Mouse (Mus musculus): ENCODE measurements around the gene Slc15a3. TPM values are rescaled to one million over a fixed set of nuclear protein-coding genes. Genes with fewer than 3 reads are reported as not detected.

Slc15a3 gene
- polyA plus RNA-seq, 1 experiment from 2014 or later, result 0.15 TPM

DNA sequence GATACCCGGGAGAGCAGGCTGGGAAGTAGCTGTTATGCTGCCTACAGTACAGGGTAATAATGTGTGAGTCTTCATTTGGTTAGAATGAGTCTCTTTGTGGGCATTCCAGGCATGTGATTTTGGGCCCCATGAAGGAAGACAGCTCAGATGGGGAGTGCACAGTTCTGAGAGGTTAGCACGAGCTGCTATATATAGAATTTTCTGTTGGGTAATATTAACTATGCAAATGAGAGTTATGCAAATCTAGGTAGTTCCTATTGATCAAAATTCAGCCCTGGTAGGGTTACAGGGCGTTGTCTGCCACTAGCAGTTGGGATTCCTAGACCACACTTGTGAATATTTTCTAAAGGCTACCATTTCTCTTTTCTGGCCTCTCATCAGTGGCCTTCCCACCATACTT, 5.9 kb downstream of the Slc15a3 start:
- no peak overlapping the region for H3K4me2 ChIP-seq (ENCODE audit: low read depth, severe bottlenecking)
- DNase-seq (ENCODE audit: low spot score) (no peak), ATAC-seq (ENCODE audit: insufficient number of reproducible peaks, low FRiP score, low TSS enrichment, low read depth) (no peak)
- H3K4me3 ChIP-seq (ENCODE audit: low read depth, low read length), result no peak overlapping the region
- H3K9me3 ChIP-seq (ENCODE audit: control insufficient read depth, low read length), result no peaks in the 10 kb centered on the region
- H3K27me3 ChIP-seq (ENCODE audit: control insufficient read depth, insufficient read depth, low read length), result no peaks in the 10 kb centered on the region
- H3K9ac ChIP-seq (ENCODE audit: low read length), result no peak overlapping the region
- no peak overlapping the region for H3K27ac ChIP-seq (replicated peaks; ENCODE audit: low read depth, low read length)
- H3K36me3 ChIP-seq (ENCODE audit: control insufficient read depth, insufficient read depth, low read length), result no peaks in the 10 kb centered on the region
- H3K4me1 ChIP-seq (ENCODE audit: control insufficient read depth, insufficient read depth, low read length), result no peaks in the 10 kb centered on the region
- 86% methylated on average over 3 of the region's 3 CpGs for WGBS

DNA sequence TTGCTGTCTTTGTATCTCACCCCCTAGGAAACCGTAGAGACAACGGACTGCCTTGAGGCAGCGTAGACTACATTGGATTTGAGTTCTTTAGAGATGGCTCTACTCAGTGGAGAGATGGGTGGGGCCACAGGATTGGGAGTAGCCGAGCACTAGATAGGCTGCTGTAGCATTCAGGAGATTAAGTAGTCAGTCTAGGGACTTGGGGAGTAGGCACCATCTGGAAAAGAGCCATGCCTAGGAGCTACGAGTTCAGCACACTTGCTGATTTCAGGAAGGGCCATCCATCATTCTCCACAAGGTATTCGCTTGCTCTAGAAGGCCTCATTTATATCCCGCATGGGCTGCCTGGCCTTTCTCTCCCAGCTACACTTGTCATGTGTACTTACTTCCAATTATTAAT, 6.6 kb downstream of the Slc15a3 start:
- no peaks in the 10 kb centered on the region for H3K9me3 ChIP-seq (ENCODE audit: control insufficient read depth, low read length)
- WGBS, result 72% methylated on average over 7 of the region's 7 CpGs
- no peak overlapping the region for H3K4me3 ChIP-seq (ENCODE audit: low read depth, low read length)
- no peak for ATAC-seq (ENCODE audit: insufficient number of reproducible peaks, low FRiP score, low TSS enrichment, low read depth)
- no peak overlapping the region for H3K9ac ChIP-seq (ENCODE audit: low read length)
- no peaks in the 10 kb centered on the region for H3K36me3 ChIP-seq (ENCODE audit: control insufficient read depth, insufficient read depth, low read length)
- no peaks in the 10 kb centered on the region for H3K4me1 ChIP-seq (ENCODE audit: control insufficient read depth, insufficient read depth, low read length)
- H3K4me2 ChIP-seq (ENCODE audit: low read depth, severe bottlenecking), result no peak overlapping the region
- no peaks in the 10 kb centered on the region for H3K27me3 ChIP-seq (ENCODE audit: control insufficient read depth, insufficient read depth, low read length)
- DNase-seq (ENCODE audit: low spot score), result no peak
- H3K27ac ChIP-seq (replicated peaks; ENCODE audit: low read depth, low read length), result no peak overlapping the region

DNA sequence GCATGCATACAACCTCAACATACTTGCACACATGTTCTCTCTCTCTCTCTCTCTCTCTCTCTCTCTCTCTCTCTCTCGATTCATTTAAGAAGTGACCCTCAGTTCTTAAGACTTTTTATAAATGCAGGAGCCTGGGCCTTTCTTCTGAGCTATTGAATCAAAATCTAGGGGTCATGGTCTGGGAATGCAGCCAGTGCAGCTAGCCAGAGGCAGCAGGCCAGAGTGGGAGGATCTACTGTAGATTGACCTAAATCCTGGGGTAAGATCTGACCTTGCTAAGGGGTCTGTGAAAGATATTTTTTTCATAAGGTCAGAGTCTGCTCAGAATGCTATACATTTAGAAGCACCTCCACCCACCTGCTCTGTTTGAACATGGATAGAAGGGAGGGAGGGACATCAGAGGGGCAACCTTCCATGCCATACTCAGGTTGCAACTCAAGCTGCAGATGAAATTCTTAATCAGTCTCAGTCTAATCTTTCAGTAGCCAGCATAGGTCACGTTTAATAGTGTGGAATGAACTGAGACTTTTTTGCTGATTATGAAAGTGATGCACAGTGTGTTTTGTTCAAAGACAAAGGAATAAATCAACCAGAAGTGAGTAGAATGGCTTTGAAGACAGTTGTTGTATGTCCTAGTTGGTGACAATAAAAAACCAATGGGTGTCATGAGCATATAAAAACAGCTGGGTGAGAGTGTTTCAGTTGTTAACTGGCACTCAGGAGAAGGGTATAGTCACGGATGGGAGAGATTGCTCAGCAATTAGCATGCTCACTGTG, 8.0 kb downstream of the Slc15a3 start:
- Histone ChIP-seq H3K36me3 (ENCODE audit: control insufficient read depth, insufficient read depth, low read length) (no peaks in the 10 kb centered on the region), H3K27me3 (ENCODE audit: control insufficient read depth, insufficient read depth, low read length) (no peaks in the 10 kb centered on the region), H3K9me3 (ENCODE audit: control insufficient read depth, low read length) (no peaks in the 10 kb centered on the region), H3K4me2 (ENCODE audit: low read depth, severe bottlenecking) (no peak overlapping the region), H3K4me1 (ENCODE audit: control insufficient read depth, insufficient read depth, low read length) (no peaks in the 10 kb centered on the region), H3K4me3 (ENCODE audit: low read depth, low read length) (no peak overlapping the region), H3K9ac (ENCODE audit: low read length) (no peak overlapping the region), H3K27ac (replicated peaks; ENCODE audit: low read depth, low read length) (no peak overlapping the region)
- DNase-seq (ENCODE audit: low spot score), result no peak
- no peak for ATAC-seq (ENCODE audit: insufficient number of reproducible peaks, low FRiP score, low TSS enrichment, low read depth)
- 69% methylated on average over 3 of the region's 3 CpGs for WGBS

DNA sequence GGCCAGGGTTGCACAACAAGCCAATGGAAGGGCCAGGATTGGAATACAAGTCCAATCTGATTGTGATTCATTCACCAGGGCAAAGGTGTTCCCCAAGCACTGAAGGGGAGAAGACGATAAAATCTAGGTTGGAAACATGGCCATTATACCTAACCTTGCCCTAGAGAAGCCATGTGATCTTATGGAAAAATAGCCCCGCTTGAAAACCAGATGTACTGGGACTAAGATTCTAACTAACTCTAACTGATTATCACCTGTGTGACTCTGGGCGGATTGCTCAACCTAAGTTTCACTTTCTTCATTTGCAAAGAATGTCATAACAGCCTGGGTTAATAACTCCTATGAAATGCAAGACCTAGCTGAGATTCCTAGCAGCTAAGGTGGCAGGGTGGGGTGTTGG, 15.9 kb downstream of the Slc15a3 start:
- WGBS, result 83% methylated on average over 3 of the region's 3 CpGs
- no peak overlapping the region for H3K9ac ChIP-seq (ENCODE audit: low read length)
- ATAC-seq (ENCODE audit: insufficient number of reproducible peaks, low FRiP score, low TSS enrichment, low read depth), result no peak

DNA sequence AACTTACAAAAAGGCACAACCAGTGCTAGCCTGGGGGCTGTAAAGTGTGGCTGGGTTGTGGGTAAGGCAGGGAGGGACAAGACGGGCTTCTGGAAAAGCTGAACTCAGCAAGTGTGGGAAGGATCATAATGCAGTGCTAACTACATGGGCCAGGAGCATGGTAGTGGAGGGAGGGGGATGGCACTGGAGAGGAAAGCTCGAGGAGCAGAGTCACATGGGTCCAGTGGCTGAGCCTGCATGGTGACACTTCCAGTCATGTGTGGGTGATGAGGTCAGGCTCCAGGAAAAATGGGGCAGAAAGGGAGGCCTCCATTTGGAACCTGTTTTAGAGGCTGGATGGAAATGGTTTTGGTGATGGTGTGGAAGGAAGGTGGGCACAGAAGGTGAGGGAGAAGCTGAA, 17.0 kb downstream of the Slc15a3 start:
- peaks cover 15% of the 10 kb centered on the region; the same call in 1 of the 2 replicates for H3K36me3 ChIP-seq (ENCODE audit: control insufficient read depth, insufficient read depth, low read length)
- ATAC-seq (ENCODE audit: insufficient number of reproducible peaks, low FRiP score, low TSS enrichment, low read depth) (no peak), DNase-seq (ENCODE audit: low spot score) (no peak)
- no peak overlapping the region for H3K4me2 ChIP-seq (ENCODE audit: low read depth, severe bottlenecking)
- H3K9me3 ChIP-seq (ENCODE audit: control insufficient read depth, low read length), result no peaks in the 10 kb centered on the region
- no peak overlapping the region for H3K4me3 ChIP-seq (ENCODE audit: low read depth, low read length)
- H3K4me1 ChIP-seq (ENCODE audit: control insufficient read depth, insufficient read depth, low read length), result no peaks in the 10 kb centered on the region
- no peaks in the 10 kb centered on the region for H3K27me3 ChIP-seq (ENCODE audit: control insufficient read depth, insufficient read depth, low read length)
- no peak overlapping the region for H3K27ac ChIP-seq (replicated peaks; ENCODE audit: low read depth, low read length)
- no peak overlapping the region for H3K9ac ChIP-seq (ENCODE audit: low read length)
- 61% methylated on average over 2 of the region's 2 CpGs for WGBS

More for the DNA sequence above, 15.9 kb downstream of the Slc15a3 start:
- H3K4me2 ChIP-seq (ENCODE audit: low read depth, severe bottlenecking), result no peak overlapping the region
- DNase-seq (ENCODE audit: low spot score), result no peak
- no peaks in the 10 kb centered on the region for H3K9me3 ChIP-seq (ENCODE audit: control insufficient read depth, low read length)
- no peak overlapping the region for H3K4me3 ChIP-seq (ENCODE audit: low read depth, low read length)
- no peaks in the 10 kb centered on the region for H3K27me3 ChIP-seq (ENCODE audit: control insufficient read depth, insufficient read depth, low read length)
- no peak overlapping the region for H3K27ac ChIP-seq (replicated peaks; ENCODE audit: low read depth, low read length)
- peaks cover 11% of the 10 kb centered on the region; the same call in 1 of the 2 replicates for H3K36me3 ChIP-seq (ENCODE audit: control insufficient read depth, insufficient read depth, low read length)
- H3K4me1 ChIP-seq (ENCODE audit: control insufficient read depth, insufficient read depth, low read length), result no peaks in the 10 kb centered on the region

DNA sequence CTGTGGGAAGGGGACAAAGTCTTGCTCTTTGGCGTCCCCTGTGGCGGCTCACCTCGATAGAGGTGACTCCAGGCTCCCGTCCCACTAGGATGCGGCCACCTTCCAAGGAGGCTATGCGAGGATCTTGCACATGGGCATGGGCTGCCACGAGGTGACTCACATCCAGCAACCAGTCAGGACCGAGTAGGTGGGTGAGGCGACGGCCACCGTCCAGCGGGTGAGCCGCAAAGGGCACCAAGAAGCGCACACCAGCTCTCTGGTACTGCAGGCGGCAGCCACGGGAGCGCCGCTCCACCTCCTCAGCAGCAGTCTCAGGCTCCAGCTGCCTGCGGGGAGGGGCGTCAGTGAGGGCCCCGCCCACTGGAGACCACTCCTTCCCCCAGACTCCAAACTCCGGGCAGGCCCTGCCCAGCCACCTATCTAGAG, 20.6 kb downstream of the Slc15a3 start:
- no peaks in the 10 kb centered on the region for H3K27me3 ChIP-seq (ENCODE audit: control insufficient read depth, insufficient read depth, low read length)
- no peak overlapping the region for H3K27ac ChIP-seq (replicated peaks; ENCODE audit: low read depth, low read length)
- peaks cover 33% of the 10 kb centered on the region for H3K36me3 ChIP-seq (ENCODE audit: control insufficient read depth, insufficient read depth, low read length)
- H3K9ac ChIP-seq (ENCODE audit: low read length), result no peak overlapping the region
- H3K4me2 ChIP-seq (ENCODE audit: low read depth, severe bottlenecking), result no peak overlapping the region
- no peak overlapping the region for H3K4me3 ChIP-seq (ENCODE audit: low read depth, low read length)
- DNase-seq (ENCODE audit: low spot score) (peak; percentile 42), ATAC-seq (ENCODE audit: insufficient number of reproducible peaks, low FRiP score, low TSS enrichment, low read depth) (no peak)
- 43% methylated on average over 22 of the region's 22 CpGs for WGBS
- no peaks in the 10 kb centered on the region for H3K4me1 ChIP-seq (ENCODE audit: control insufficient read depth, insufficient read depth, low read length)
- H3K9me3 ChIP-seq (ENCODE audit: control insufficient read depth, low read length), result no peaks in the 10 kb centered on the region

DNA sequence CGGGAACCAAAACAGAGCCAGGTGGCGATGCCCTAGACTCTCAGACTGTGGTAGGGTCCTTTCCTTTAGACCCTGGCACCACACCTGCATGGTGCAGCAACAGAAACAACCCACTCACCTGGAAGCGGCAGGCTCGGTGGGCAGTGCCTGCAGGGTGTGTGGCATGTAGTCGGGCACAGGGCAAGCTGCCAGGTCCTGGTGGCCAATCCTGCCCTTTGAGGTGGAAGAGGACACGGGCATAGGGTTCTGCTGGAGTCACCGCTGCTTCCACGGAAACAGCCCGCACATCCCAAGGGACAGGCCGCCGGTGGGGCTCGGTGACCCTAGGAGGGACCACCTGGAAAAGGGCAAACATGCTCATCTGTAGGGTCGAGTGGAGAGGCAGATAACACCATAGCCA, 26.8 kb downstream of the Slc15a3 start:
- H3K4me1 ChIP-seq (ENCODE audit: control insufficient read depth, insufficient read depth, low read length), result peaks cover 10% of the 10 kb centered on the region
- H3K9me3 ChIP-seq (ENCODE audit: control insufficient read depth, low read length), result no peaks in the 10 kb centered on the region
- DNase-seq (ENCODE audit: low spot score) (no peak), ATAC-seq (ENCODE audit: insufficient number of reproducible peaks, low FRiP score, low TSS enrichment, low read depth) (no peak)
- H3K27ac ChIP-seq (replicated peaks; ENCODE audit: low read depth, low read length), result no peak overlapping the region
- no peak overlapping the region for H3K4me3 ChIP-seq (ENCODE audit: low read depth, low read length)
- no peak overlapping the region for H3K9ac ChIP-seq (ENCODE audit: low read length)
- 88% methylated on average over 13 of the region's 13 CpGs for WGBS
- H3K27me3 ChIP-seq (ENCODE audit: control insufficient read depth, insufficient read depth, low read length), result no peaks in the 10 kb centered on the region
- H3K36me3 ChIP-seq (ENCODE audit: control insufficient read depth, insufficient read depth, low read length), result peaks cover 31% of the 10 kb centered on the region
- no peak overlapping the region for H3K4me2 ChIP-seq (ENCODE audit: low read depth, severe bottlenecking)

DNA sequence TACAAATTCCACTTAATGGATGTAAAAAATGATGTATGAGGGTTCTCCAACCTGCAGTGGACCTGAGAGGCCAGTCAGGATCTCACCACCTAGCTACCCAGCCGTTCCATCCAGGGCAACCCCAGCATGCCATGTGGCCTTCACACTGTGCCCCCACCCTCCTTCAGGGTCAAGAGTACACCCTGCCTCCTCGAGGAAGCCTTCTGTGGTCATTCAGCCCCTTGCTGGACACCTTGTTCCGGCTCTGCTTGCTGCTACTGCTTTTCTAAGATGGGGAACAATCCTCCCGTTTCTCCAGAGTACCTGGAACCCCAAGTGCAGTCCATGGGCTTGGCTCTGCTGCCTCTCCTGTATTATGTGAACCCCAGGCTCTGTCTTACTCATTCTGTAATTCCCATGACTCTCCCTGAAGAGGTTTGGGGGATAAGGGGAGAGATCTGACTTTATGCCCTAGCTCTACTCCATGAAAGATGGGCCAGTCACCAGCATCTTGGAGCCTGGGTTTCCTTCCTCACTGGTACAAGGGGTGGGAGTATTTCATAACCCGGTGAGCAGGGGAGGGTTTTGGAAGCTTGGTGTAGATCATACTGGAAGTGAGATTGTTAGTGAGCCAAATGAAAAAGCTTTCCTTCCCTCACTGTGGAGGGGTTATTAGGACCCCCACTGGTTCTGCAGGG, 28.6 kb downstream of the Slc15a3 start:
- DNase-seq (ENCODE audit: low spot score) (no peak), ATAC-seq (ENCODE audit: insufficient number of reproducible peaks, low FRiP score, low TSS enrichment, low read depth) (no peak)
- no peaks in the 10 kb centered on the region for H3K9me3 ChIP-seq (ENCODE audit: control insufficient read depth, low read length)
- peaks cover 27% of the 10 kb centered on the region for H3K36me3 ChIP-seq (ENCODE audit: control insufficient read depth, insufficient read depth, low read length)
- H3K4me2 ChIP-seq (ENCODE audit: low read depth, severe bottlenecking), result peak overlapping the region; percentile 85
- H3K27me3 ChIP-seq (ENCODE audit: control insufficient read depth, insufficient read depth, low read length), result no peaks in the 10 kb centered on the region
- peak overlapping the region; percentile 96 for H3K9ac ChIP-seq (ENCODE audit: low read length)
- 32% methylated on average over 5 of the region's 5 CpGs for WGBS
- no peak overlapping the region for H3K27ac ChIP-seq (replicated peaks; ENCODE audit: low read depth, low read length)
- peaks cover 10% of the 10 kb centered on the region for H3K4me1 ChIP-seq (ENCODE audit: control insufficient read depth, insufficient read depth, low read length)
- peak overlapping the region; percentile 67 for H3K4me3 ChIP-seq (ENCODE audit: low read depth, low read length)
